Mouse (Mus musculus): Measurements from ENCODE around the gene Olfr461.
"Not testable (repeated sequence)": the region's sequence is repeated elsewhere in the genome, so short reads cannot be mapped to it uniquely, and the experiment has no call there.

Olfr461 gene

GRCm38 (mm10) chr6:40554950-40555349 is at the start of gene Olfr461:
TSS of gene Olfr461 (minus strand) at chr6:40555050.
- no peak for DNase-seq (ENCODE audit: low spot score)

- DNase-seq (ENCODE audit: low spot score) = not testable (repeated sequence)
Measured at GRCm38 (mm10) chr6:40598546-40598945, 43.7 kb upstream of the Olfr461 start.

- no peak for DNase-seq (ENCODE audit: low spot score)
Measured at GRCm38 (mm10) chr6:40594804-40595550, 40.1 kb upstream of the Olfr461 start.

GRCm38 (mm10) chr6:40588346-40588745 is 33.5 kb upstream of the Olfr461 start:
- DNase-seq (ENCODE audit: low spot score) = no peak

GRCm38 (mm10) chr6:40585645-40586044 is 30.8 kb upstream of the Olfr461 start, which contains the start of gene Clec5a:
TSS of gene Clec5a (minus strand) at chr6:40585821.
- DNase-seq (ENCODE audit: low spot score) = no peak

- DNase-seq (ENCODE audit: low spot score) = no peak
Measured at GRCm38 (mm10) chr6:40584336-40584735, 29.5 kb upstream of the Olfr461 start.

- peak; percentile 3 for DNase-seq (ENCODE audit: low spot score)
Measured at GRCm38 (mm10) chr6:40576305-40576704, 21.5 kb upstream of the Olfr461 start.

- no peak for DNase-seq (ENCODE audit: low spot score)
Measured at GRCm38 (mm10) chr6:40573618-40574017, 18.8 kb upstream of the Olfr461 start.

- no peak for DNase-seq (ENCODE audit: low spot score)
Measured at GRCm38 (mm10) chr6:40569187-40569586, 14.3 kb upstream of the Olfr461 start, which contains the start of gene Olfr460. TSS of gene Olfr460 (plus strand) at chr6:40569487.

GRCm38 (mm10) chr6:40544690-40545089 is 10.2 kb downstream of the Olfr461 start:
- DNase-seq (ENCODE audit: low spot score) = no peak

GRCm38 (mm10) chr6:40519408-40519807 is 35.4 kb downstream of the Olfr461 start, which contains the start of gene Prss37:
TSS of gene Prss37 (minus strand) at chr6:40519508.
- DNase-seq (ENCODE audit: low spot score) = no peak

GRCm38 (mm10) chr6:40493229-40493628 is 61.6 kb downstream of the Olfr461 start, which contains the start of gene Tas2r108:
TSS of gene Tas2r108 (plus strand) at chr6:40493529.
- DNase-seq (ENCODE audit: low spot score) = no peak

Measured in left cerebral cortex, adult 11 months (tissue).